Comparison of ENCODE assay signal across 21 mouse cellular contexts in genomic region chr7:110268511-110268910, GRCm38 (mm10). TPM values are rescaled to one million over a fixed set of nuclear protein-coding genes. Genes with fewer than 3 reads are reported as not detected.
DNase-seq lines count a peak whose midpoint lies in the region; ATAC-seq lines count a peak whose summit lies in the region.
"Had no signal": no experiment of that assay in that cellular context is flagged by ENCODE, and none has a peak within 500 bp of the region (broad histone marks: within the 10 kb centered on the region; RNA-seq: fewer than 3 reads in every experiment).

No protein-coding gene starts in this region.

- ATAC-seq in forebrain, embryonic 13.5 days: no peak
- ATAC-seq in forebrain, embryonic 11.5 days (replicated peaks; ENCODE audit: low FRiP score): no peak
- ATAC-seq in cerebellum, adult (ENCODE audit: insufficient number of reproducible peaks, low FRiP score, low TSS enrichment): no peak
- no peak for ATAC-seq in erythroid progenitor cell, adult 5-6 weeks (replicated peaks; ENCODE audit: low FRiP score, poor library complexity, severe bottlenecking)
- ATAC-seq: hindbrain, postnatal 0 days had no signal

- H3K9me3 ChIP-seq in forebrain, embryonic 13.5 days (replicated peaks): no peaks in the 10 kb centered on the region
- H3K9me3 ChIP-seq in forebrain, embryonic 11.5 days (ENCODE audit: control insufficient read depth, low read length): no peaks in the 10 kb centered on the region
- H3K9me3 ChIP-seq: embryonic facial prominence, embryonic 12.5 days; forebrain, embryonic 10.5 days; heart, embryonic 10.5 days; hindbrain, embryonic 12.5 days had no signal

- peak overlapping the region; percentile 15; the same call in 1 of the 2 replicates for H3K27ac ChIP-seq in forebrain, embryonic 13.5 days
- no peak overlapping the region for H3K27ac ChIP-seq in forebrain, embryonic 11.5 days (ENCODE audit: low read depth, low read length)
- H3K27ac ChIP-seq: embryonic facial prominence, embryonic 12.5 days; forebrain, embryonic 10.5 days; heart, embryonic 10.5 days; hindbrain, embryonic 12.5 days; hindbrain, postnatal 0 days had no signal

- peaks cover 5% of the 10 kb centered on the region; the same call in 1 of the 2 replicates for H3K4me1 ChIP-seq in forebrain, embryonic 13.5 days
- H3K4me1 ChIP-seq in forebrain, embryonic 11.5 days (replicated peaks; ENCODE audit: control insufficient read depth, insufficient read depth, low read length): no peaks in the 10 kb centered on the region
- H3K4me1 ChIP-seq: embryonic facial prominence, embryonic 12.5 days; heart, embryonic 10.5 days; hindbrain, embryonic 12.5 days had no signal

- H3K36me3 ChIP-seq in forebrain, embryonic 13.5 days (ENCODE audit: poor library complexity, severe bottlenecking): peaks cover 10% of the 10 kb centered on the region
- H3K36me3 ChIP-seq in forebrain, embryonic 11.5 days (ENCODE audit: control insufficient read depth, insufficient read depth, low read length): no peaks in the 10 kb centered on the region; the same call in 1 of the 2 replicates

- no peak overlapping the region for H3K4me3 ChIP-seq in forebrain, embryonic 13.5 days
- H3K4me3 ChIP-seq in forebrain, embryonic 11.5 days (ENCODE audit: low read depth, low read length): no peak overlapping the region
- H3K4me3 ChIP-seq: embryonic facial prominence, embryonic 12.5 days; forebrain, embryonic 10.5 days; heart, embryonic 10.5 days; hindbrain, embryonic 12.5 days had no signal

- no peak overlapping the region for H3K4me2 ChIP-seq in forebrain, embryonic 13.5 days
- no peak overlapping the region for H3K4me2 ChIP-seq in forebrain, embryonic 11.5 days (ENCODE audit: low read depth, low read length, severe bottlenecking)
- H3K4me2 ChIP-seq: embryonic facial prominence, embryonic 12.5 days; hindbrain, embryonic 12.5 days had no signal

- H3K9ac ChIP-seq in forebrain, embryonic 13.5 days: no peak overlapping the region
- no peak overlapping the region for H3K9ac ChIP-seq in forebrain, embryonic 11.5 days (ENCODE audit: low read length)
- H3K9ac ChIP-seq: embryonic facial prominence, embryonic 12.5 days; hindbrain, embryonic 12.5 days had no signal

- WGBS in forebrain, embryonic 13.5 days: 56% methylated on average over 4 of the region's 4 CpGs
- WGBS in forebrain, embryonic 11.5 days: 77% methylated on average over 4 of the region's 4 CpGs

- no peak for DNase-seq in forebrain, embryonic 11.5 days (ENCODE audit: low spot score)
- DNase-seq in ES-CJ7 (ENCODE audit: low read depth, low spot score): peak; percentile 14
- DNase-seq in fat pad, adult 2 months (ENCODE audit: extremely low read depth, low read depth, low spot score): peak; percentile 31
- DNase-seq in urinary bladder, postnatal 14 days (ENCODE audit: low spot score): no peak
- DNase-seq: adrenal gland, postnatal 10 days; cerebellum, adult 2 months; cerebellum, postnatal 10 days; embryo, embryonic 11 days; gastrocnemius, postnatal 36 days; heart, adult 18-20 months; heart, postnatal 10 days; heart, postnatal 4 days; kidney, adult 2 months had no signal

- no peaks in the 10 kb centered on the region for H3K27me3 ChIP-seq in forebrain, embryonic 13.5 days
- H3K27me3 ChIP-seq in forebrain, embryonic 11.5 days (ENCODE audit: control insufficient read depth, insufficient read depth, low read length): no peaks in the 10 kb centered on the region
- H3K27me3 ChIP-seq: embryonic facial prominence, embryonic 12.5 days; hindbrain, embryonic 12.5 days had no signal

RNA-seq across cellular contexts. Expression of gene Swap70, which starts 47.0 kb away (rescaled TPM):
- 14.3 and 16.3 TPM in 2 replicates for polyA plus RNA-seq in forebrain, embryonic 13.5 days (2015; fragmentation: Nextera tagmentation; extraction: Ambion mirVana)
- polyA plus RNA-seq in forebrain, embryonic 11.5 days (2014; fragmentation: Nextera tagmentation; extraction: Ambion mirVana): 22.7 and 26.5 TPM in 2 replicates
- total RNA-seq in erythroid progenitor cell, adult 5-6 weeks (2015; ENCODE audit: low replicate concordance): 10.5 and 11.7 TPM in 2 replicates
- total RNA-seq in erythroid progenitor cell, adult 5-6 weeks (2017; ENCODE audit: low replicate concordance): 10.5 and 18.2 TPM in 2 replicates

Comparison
In these comparisons a context has a peak if more than half of its experiments do, and no peak if none do; other contexts are left out.
1. DNase-seq: peak in ES-CJ7 (single experiment) and fat pad, adult 2 months (single experiment); none in forebrain, embryonic 11.5 days (single experiment) and urinary bladder, postnatal 14 days (single experiment).